Mouse (Mus musculus) liver, postnatal 0 days (tissue): Measurements from ENCODE around the gene Fkbp10. TPM values are rescaled to one million over a fixed set of nuclear protein-coding genes. Genes with fewer than 3 reads are reported as not detected.

Experiments used
- ATAC-seq: fragments of 200-750 bp; cut with Nextera tagmentation; 2 replicates; pipeline ENCODE4 v1.8.0; 2017; ENCODE audit warnings: mild to moderate bottlenecking, moderate library complexity
- DNase-seq: peaks from one replicate; pipeline ENCODE4 v3.0.0-alpha.2; 2016
- H3K27ac ChIP-seq: fragments of 300-500 bp; sonication (generic); 2 replicates; pipeline ENCODE4 v1.5.1; 2014; ENCODE audit warnings: antibody characterized with exemption, moderate library complexity, mild to moderate bottlenecking, low read depth
- H3K27me3 ChIP-seq: fragments of 300-500 bp; sonication (generic); 2 replicates; pipeline ENCODE4 v1.6.1; 2014; ENCODE audit warnings: low read length, control low read depth, mixed read lengths; ENCODE audit not compliant: insufficient read depth
- H3K36me3 ChIP-seq: fragments of 300-500 bp; sonication (generic); replicated peaks from 2 replicates; pipeline ENCODE4 v1.6.1; 2014; ENCODE audit warnings: mild to moderate bottlenecking, control low read depth, low read length, moderate library complexity, mixed read lengths; ENCODE audit not compliant: insufficient read depth
- H3K4me1 ChIP-seq: fragments of 300-500 bp; sonication (generic); 2 replicates; pipeline ENCODE4 v1.6.1; 2014; ENCODE audit warnings: antibody characterized with exemption, mild to moderate bottlenecking, control low read depth; ENCODE audit not compliant: insufficient read depth
- H3K4me2 ChIP-seq: fragments of 300-500 bp; sonication (generic); 2 replicates; pipeline ENCODE4 v1.6.1; 2014; ENCODE audit warnings: low read depth, mild to moderate bottlenecking, low read length, moderate library complexity, mixed read lengths
- H3K4me3 ChIP-seq: fragments of 300-500 bp; sonication (generic); 2 replicates; pipeline ENCODE4 v1.5.1; 2014; ENCODE audit warnings: low read depth, low read length
- H3K9ac ChIP-seq: fragments of 300-500 bp; sonication (generic); replicated peaks from 2 replicates; pipeline ENCODE4 v1.6.1; 2014; ENCODE audit warnings: mild to moderate bottlenecking, moderate library complexity
- H3K9me3 ChIP-seq: fragments of 300-500 bp; sonication (generic); 2 replicates; pipeline ENCODE4 v1.6.1; 2016; ENCODE audit warnings: mild to moderate bottlenecking, control low read depth, low read length, mixed read lengths
- CTCF ChIP-seq: sonication (generic); IDR thresholded peaks from 2 replicates; pipeline ENCODE4 v1.5.1; 2016; ENCODE audit warnings: antibody characterized with exemption, low read depth
- EP300 ChIP-seq: IDR thresholded peaks from 2 replicates; pipeline ENCODE4 v1.6.1; 2016; ENCODE audit warnings: antibody characterized with exemption, low read depth, mild to moderate bottlenecking
- WGBS: fragments of 180-500 bp; shearing (Covaris S2); extraction: QIAGEN DNeasy Blood & Tissue Kit; methylation state at CpG from one replicate; pipeline ENCODE4 v1.1.7; 2014; ENCODE audit not compliant: insufficient replicate concordance; 5-methylcytosine and 5-hydroxymethylcytosine counted together
- polyA plus RNA-seq: library from polyadenylated mRNA; unstranded; fragments of >200 nt; fragmentation: Nextera tagmentation; extraction: Ambion mirVana; gene quantifications from 2 replicates; pipeline ENCODE4 v1.2.1, GENCODE M21; 2015

The Fkbp10 gene
- polyA plus RNA-seq, 1 experiment from 2014 or later: 9.0 TPM

- WGBS: 58% methylated on average over 2 of the region's 2 CpGs
- H3K4me2 ChIP-seq: no peak overlapping the region
- TF ChIP-seq CTCF (no peak), EP300 (no peak)
- H3K27ac ChIP-seq: no peak overlapping the region
- DNase-seq (no peak), ATAC-seq (no peak)
- no peaks in the 10 kb centered on the region for H3K27me3 ChIP-seq
- H3K36me3 ChIP-seq: no peaks in the 10 kb centered on the region
- no peak overlapping the region for H3K9ac ChIP-seq
- no peak overlapping the region for H3K4me3 ChIP-seq
- H3K9me3 ChIP-seq: no peaks in the 10 kb centered on the region
- peaks cover 7% of the 10 kb centered on the region for H3K4me1 ChIP-seq
These were observed 12.8 kb upstream of the Fkbp10 start for GRCm38 (mm10) chr11:100402682-100403081.

- DNase-seq: no peak
- no peak overlapping the region for H3K4me2 ChIP-seq
- H3K27me3 ChIP-seq: no peaks in the 10 kb centered on the region
- TF ChIP-seq EP300 (no peak), CTCF (no peak)
- no peaks in the 10 kb centered on the region for H3K9me3 ChIP-seq
- H3K9ac ChIP-seq: no peak overlapping the region
- H3K4me3 ChIP-seq: no peak overlapping the region
- ATAC-seq: no peak
- H3K4me1 ChIP-seq: peaks cover 7% of the 10 kb centered on the region
- no peaks in the 10 kb centered on the region for H3K36me3 ChIP-seq
- H3K27ac ChIP-seq: no peak overlapping the region
- 60% methylated on average over 10 of the region's 10 CpGs for WGBS
These were observed 11.9 kb upstream of the Fkbp10 start for GRCm38 (mm10) chr11:100403445-100404134.

GRCm38 (mm10) chr11:100404456-100405074 lies 10.9 kb upstream of the Fkbp10 start:
- H3K9me3 ChIP-seq: no peaks in the 10 kb centered on the region
- no peak overlapping the region for H3K9ac ChIP-seq
- peaks cover 7% of the 10 kb centered on the region for H3K4me1 ChIP-seq
- no peak for ATAC-seq
- WGBS: 77% methylated on average over 3 of the region's 3 CpGs
- TF ChIP-seq EP300: no peak
- TF ChIP-seq CTCF: no peak
- no peak for DNase-seq
- H3K27ac ChIP-seq: no peak overlapping the region
- no peak overlapping the region for H3K4me3 ChIP-seq
- no peaks in the 10 kb centered on the region for H3K27me3 ChIP-seq
- H3K4me2 ChIP-seq: no peak overlapping the region
- H3K36me3 ChIP-seq: no peaks in the 10 kb centered on the region

- H3K27me3 ChIP-seq: no peaks in the 10 kb centered on the region
- no peak overlapping the region for H3K9ac ChIP-seq
- H3K27ac ChIP-seq: no peak overlapping the region
- no peak overlapping the region for H3K4me2 ChIP-seq
- H3K36me3 ChIP-seq: no peaks in the 10 kb centered on the region
- WGBS: 78% methylated on average over 8 of the region's 8 CpGs
- ATAC-seq (no peak), DNase-seq (no peak)
- TF ChIP-seq EP300 (no peak), CTCF (no peak)
- no peak overlapping the region for H3K4me3 ChIP-seq
- H3K9me3 ChIP-seq: no peaks in the 10 kb centered on the region
- H3K4me1 ChIP-seq: peaks cover 7% of the 10 kb centered on the region
These were observed 9.2 kb upstream of the Fkbp10 start for GRCm38 (mm10) chr11:100406273-100406672.

- Histone ChIP-seq H3K27me3 (no peaks in the 10 kb centered on the region; the same call in 1 of the 2 replicates), H3K4me1 (peaks cover 5% of the 10 kb centered on the region), H3K27ac (no peak overlapping the region), H3K4me2 (no peak overlapping the region), H3K4me3 (no peak overlapping the region), H3K36me3 (no peaks in the 10 kb centered on the region), H3K9ac (no peak overlapping the region), H3K9me3 (no peaks in the 10 kb centered on the region)
- DNase-seq: no peak
- TF ChIP-seq CTCF (no peak), EP300 (no peak)
- WGBS: 75% methylated on average over 5 of the region's 5 CpGs
- no peak for ATAC-seq
These were observed 8.3 kb upstream of the Fkbp10 start for GRCm38 (mm10) chr11:100406995-100407705.

- Histone ChIP-seq H3K27me3 (peaks cover 4% of the 10 kb centered on the region; the same call in 1 of the 2 replicates), H3K4me3 (no peak overlapping the region), H3K36me3 (no peaks in the 10 kb centered on the region), H3K4me1 (no peaks in the 10 kb centered on the region), H3K4me2 (no peak overlapping the region), H3K9ac (no peak overlapping the region), H3K27ac (no peak overlapping the region), H3K9me3 (no peaks in the 10 kb centered on the region)
- TF ChIP-seq CTCF (peak; percentile 80), EP300 (no peak)
- WGBS: 36% methylated on average over 10 of the region's 10 CpGs
- DNase-seq (peak; percentile 74), ATAC-seq (0 out of 2 replicates have a peak, but pooled peaks have one; percentile 41)
These were observed 7.2 kb upstream of the Fkbp10 start for GRCm38 (mm10) chr11:100408076-100408834.
